Mouse (Mus musculus) liver, embryonic 12.5 days (tissue): Measurements from ENCODE around the gene Gm44596. TPM values are rescaled to one million over a fixed set of nuclear protein-coding genes. Genes with fewer than 3 reads are reported as not detected.
A peak's percentile ranks its signal among the peaks of the same experiment; 100 is the strongest.
"Not testable (repeated sequence)": the region's sequence is repeated elsewhere in the genome, so short reads cannot be mapped to it uniquely, and the experiment has no call there.

ENCODE experiments used
- ATAC-seq: fragments of 200-750 bp; cut with Nextera tagmentation; 2 replicates; pipeline ENCODE4 v1.8.0; 2017; ENCODE audit warnings: moderate number of reproducible peaks, mild to moderate bottlenecking, moderate library complexity
- H3K27ac ChIP-seq: fragments of 300-500 bp; sonication (generic); 2 replicates; pipeline ENCODE4 v1.5.1; 2016; ENCODE audit warnings: mild to moderate bottlenecking
- H3K27me3 ChIP-seq: fragments of 300-500 bp; sonication (generic); replicated peaks from 2 replicates; pipeline ENCODE4 v1.6.1; 2016; ENCODE audit warnings: mild to moderate bottlenecking, moderate library complexity
- H3K36me3 ChIP-seq: fragments of 300-500 bp; sonication (generic); 2 replicates; pipeline ENCODE4 v1.6.1; 2016; ENCODE audit warnings: mild to moderate bottlenecking, moderate library complexity
- H3K4me1 ChIP-seq: fragments of 300-500 bp; sonication (generic); 2 replicates; pipeline ENCODE4 v1.6.1; 2016
- H3K4me2 ChIP-seq: fragments of 300-500 bp; sonication (generic); 2 replicates; pipeline ENCODE4 v1.6.1; 2016; ENCODE audit warnings: mild to moderate bottlenecking, moderate library complexity
- H3K4me3 ChIP-seq: fragments of 300-500 bp; sonication (generic); 2 replicates; pipeline ENCODE4 v1.5.1; 2016; ENCODE audit warnings: mild to moderate bottlenecking, moderate library complexity
- H3K9ac ChIP-seq: fragments of 300-500 bp; sonication (generic); 2 replicates; pipeline ENCODE4 v1.6.1; 2016; ENCODE audit warnings: mild to moderate bottlenecking, moderate library complexity
- H3K9me3 ChIP-seq: fragments of 300-500 bp; sonication (generic); replicated peaks from 2 replicates; pipeline ENCODE4 v1.6.1; 2016; ENCODE audit warnings: mild to moderate bottlenecking, moderate library complexity
- WGBS: fragments of 180-500 bp; shearing (Covaris S2); methylation state at CpG from one replicate; pipeline ENCODE4 v1.1.7; 2016; ENCODE audit not compliant: insufficient replicate concordance; 5-methylcytosine and 5-hydroxymethylcytosine counted together
- polyA plus RNA-seq: library from polyadenylated mRNA; unstranded; fragments of >200 nt; fragmentation: Nextera tagmentation; extraction: Ambion mirVana; gene quantifications from 2 replicates; pipeline ENCODE4 v1.2.1, GENCODE M21; 2016

Gm44596 gene
- polyA plus RNA-seq, 1 experiment from 2014 or later = not detected

GRCm38 (mm10) chr6:128358999-128359398 is 16.3 kb upstream of the Gm44596 start:
- Histone ChIP-seq H3K36me3 (peaks cover 37% of the 10 kb centered on the region), H3K4me2 (no peak overlapping the region), H3K4me3 (no peak overlapping the region), H3K27me3 (peaks cover 12% of the 10 kb centered on the region), H3K27ac (no peak overlapping the region), H3K9ac (no peak overlapping the region), H3K4me1 (peaks cover 58% of the 10 kb centered on the region), H3K9me3 (no peaks in the 10 kb centered on the region)
- WGBS = 55% methylated on average over 2 of the region's 2 CpGs
- no peak for ATAC-seq

DNA sequence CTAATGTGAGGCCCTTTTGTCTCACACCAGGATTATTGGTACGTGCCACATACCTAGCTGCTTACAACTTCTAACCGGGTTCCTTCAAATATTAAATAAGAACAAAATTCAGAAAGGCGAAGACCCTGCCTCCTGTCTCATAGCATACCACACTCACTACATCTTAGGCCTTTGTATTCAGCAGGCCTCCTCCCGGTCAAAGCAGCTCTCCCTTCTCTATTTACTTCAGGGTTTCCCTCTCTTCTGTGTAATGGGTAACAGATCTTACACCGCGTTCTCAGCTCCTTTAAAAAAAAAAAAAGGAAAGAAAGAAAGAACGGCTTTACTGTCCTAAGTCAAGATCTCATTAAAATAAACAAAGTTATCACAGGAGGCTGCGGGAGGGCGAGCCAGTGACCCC is 13.4 kb upstream of the Gm44596 start:
- Histone ChIP-seq H3K27me3 (no peaks in the 10 kb centered on the region), H3K4me1 (peaks cover 53% of the 10 kb centered on the region), H3K9ac (peak overlapping the region; percentile 97), H3K4me3 (peak overlapping the region; percentile 99), H3K27ac (peak overlapping the region; percentile 94), H3K36me3 (peaks cover 53% of the 10 kb centered on the region), H3K9me3 (no peaks in the 10 kb centered on the region), H3K4me2 (peak overlapping the region; percentile 85)
- WGBS = 14% methylated on average over 9 of the region's 9 CpGs
- no peak for ATAC-seq

- H3K27me3 ChIP-seq = no peaks in the 10 kb centered on the region
- peak within 1 kb of the TSS; percentile 94 for H3K27ac ChIP-seq
- WGBS = under 1% methylated on average over 55 of the region's 76 CpGs
- peak; percentile 90 for ATAC-seq
- peak within 1 kb of the TSS; percentile 97 for H3K9ac ChIP-seq
- peak within 1 kb of the TSS; percentile 99 for H3K4me3 ChIP-seq
- H3K4me2 ChIP-seq = peak within 1 kb of the TSS; percentile 85
- H3K9me3 ChIP-seq = no peaks in the 10 kb centered on the region
- H3K4me1 ChIP-seq = peaks cover 50% of the 10 kb centered on the region
- H3K36me3 ChIP-seq = peaks cover 53% of the 10 kb centered on the region
These were observed 12.8 kb upstream of the Gm44596 start, which contains the start of the genes Rhno1 and Foxm1 for GRCm38 (mm10) chr6:128362381-128363006. Gene Rhno1 (minus strand): TSS chr6:128362911. Gene Foxm1 (plus strand): TSS chr6:128362967.

- peak overlapping the region; percentile 94 for H3K27ac ChIP-seq
- H3K27me3 ChIP-seq = no peaks in the 10 kb centered on the region
- H3K36me3 ChIP-seq = peaks cover 53% of the 10 kb centered on the region
- peak overlapping the region; percentile 85 for H3K4me2 ChIP-seq
- H3K9me3 ChIP-seq = no peaks in the 10 kb centered on the region
- peaks cover 50% of the 10 kb centered on the region for H3K4me1 ChIP-seq
- H3K4me3 ChIP-seq = peak overlapping the region; percentile 99
- 1% methylated on average over 46 of the region's 46 CpGs for WGBS
- peak; percentile 52 for ATAC-seq
- H3K9ac ChIP-seq = peak overlapping the region; percentile 97
These were observed 12.1 kb upstream of the Gm44596 start for GRCm38 (mm10) chr6:128363007-128363825.

DNA sequence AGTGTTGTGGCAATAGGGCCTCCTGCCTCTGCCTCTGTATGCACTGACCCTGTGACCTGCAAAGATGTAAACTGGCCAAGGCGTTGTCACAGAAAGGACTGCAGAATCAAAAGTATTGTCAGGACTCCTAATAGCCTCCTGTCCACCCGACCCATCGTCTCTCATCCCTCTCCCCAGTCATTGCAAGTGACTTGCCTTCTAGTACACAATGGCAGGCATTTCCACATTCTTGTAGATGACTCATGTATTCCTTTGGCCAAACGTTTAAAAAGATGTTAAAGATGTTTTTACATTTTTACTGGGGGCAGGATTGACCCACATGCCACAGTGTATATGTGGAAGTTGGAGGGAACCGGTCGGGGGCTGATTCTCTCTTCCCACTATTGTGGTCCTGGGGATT is 10.6 kb upstream of the Gm44596 start:
- no peak overlapping the region for H3K9ac ChIP-seq
- no peaks in the 10 kb centered on the region for H3K27me3 ChIP-seq
- 81% methylated on average over 6 of the region's 6 CpGs for WGBS
- H3K9me3 ChIP-seq = no peaks in the 10 kb centered on the region
- H3K4me3 ChIP-seq = 0 out of 2 replicates have a peak overlapping the region, but pooled peaks have one; percentile 99
- peaks cover 57% of the 10 kb centered on the region for H3K36me3 ChIP-seq
- peaks cover 47% of the 10 kb centered on the region for H3K4me1 ChIP-seq
- no peak overlapping the region for H3K27ac ChIP-seq
- no peak for ATAC-seq
- peak overlapping the region; percentile 85 for H3K4me2 ChIP-seq

- H3K4me1 ChIP-seq = peaks cover 30% of the 10 kb centered on the region
- H3K9me3 ChIP-seq = no peaks in the 10 kb centered on the region
- H3K27ac ChIP-seq = no peak overlapping the region
- H3K27me3 ChIP-seq = no peaks in the 10 kb centered on the region
- peaks cover 66% of the 10 kb centered on the region for H3K36me3 ChIP-seq
- 86% methylated on average over 5 of the region's 5 CpGs for WGBS
- no peak overlapping the region for H3K9ac ChIP-seq
- H3K4me2 ChIP-seq = no peak overlapping the region
- ATAC-seq = no peak
- H3K4me3 ChIP-seq = no peak overlapping the region
These were observed 8.8 kb upstream of the Gm44596 start for GRCm38 (mm10) chr6:128366466-128366865.

DNA sequence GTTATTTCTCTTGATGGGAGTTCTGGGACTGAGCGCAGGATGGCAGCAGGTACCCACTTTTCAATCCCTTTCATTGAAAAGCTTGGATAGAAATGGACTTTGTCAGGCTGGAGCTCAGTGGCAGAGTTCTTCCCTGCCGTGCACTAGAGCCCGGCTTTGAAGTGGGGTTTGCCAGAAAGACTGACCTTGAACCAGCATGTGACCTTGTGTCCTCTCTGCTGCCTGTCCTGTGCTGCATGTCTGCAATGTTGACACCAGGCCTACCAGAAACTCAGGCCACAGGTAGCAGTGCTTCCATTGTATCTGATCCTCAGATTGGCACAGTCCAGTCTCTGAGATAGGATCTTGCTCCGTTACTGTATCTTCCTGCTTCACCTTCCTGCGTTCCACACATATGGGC is 5.3 kb upstream of the Gm44596 start:
- Histone ChIP-seq H3K27ac (no peak overlapping the region), H3K4me3 (no peak overlapping the region), H3K27me3 (no peaks in the 10 kb centered on the region), H3K36me3 (peaks cover 99% of the 10 kb centered on the region), H3K4me2 (no peak overlapping the region), H3K9ac (no peak overlapping the region), H3K9me3 (no peaks in the 10 kb centered on the region), H3K4me1 (peaks cover 8% of the 10 kb centered on the region)
- ATAC-seq = peak; percentile 9; the same call in 1 of the 2 replicates
- 87% methylated on average over 5 of the region's 5 CpGs for WGBS

DNA sequence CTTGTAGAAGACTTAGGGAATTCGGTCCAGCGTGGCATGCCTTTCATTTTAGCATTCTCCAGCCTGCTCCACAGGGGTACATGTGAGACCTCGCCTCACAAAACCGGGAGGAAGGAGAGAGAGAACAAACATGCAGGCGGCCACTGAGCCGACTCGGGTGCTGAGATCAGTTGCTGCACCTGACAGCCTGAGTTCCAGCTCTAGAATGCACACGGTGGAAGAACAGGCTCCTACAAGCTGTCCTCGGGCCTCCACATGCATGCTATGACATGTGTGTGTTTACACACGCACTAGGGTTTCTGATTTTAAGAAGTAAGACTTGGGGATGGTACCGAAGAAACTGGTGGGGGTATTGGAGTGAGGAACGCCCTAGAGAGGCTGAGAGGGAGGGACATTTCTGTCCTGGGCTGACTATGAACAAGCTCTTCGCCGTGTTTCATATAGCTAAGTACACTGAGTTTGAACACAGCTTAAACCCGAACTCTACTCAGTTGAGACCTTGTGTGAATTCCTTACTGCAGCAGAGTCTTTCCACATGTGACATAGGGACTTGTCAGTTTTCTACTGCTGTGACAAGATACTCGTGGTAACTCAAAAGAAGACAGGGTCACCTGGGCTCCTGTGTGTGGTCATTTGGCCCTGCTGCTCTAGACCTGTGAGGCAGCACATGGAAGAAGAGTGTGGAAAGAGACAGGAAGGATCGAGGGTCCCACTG is 1.2 kb downstream of the Gm44596 start:
- no peaks in the 10 kb centered on the region for H3K27me3 ChIP-seq
- WGBS = 80% methylated on average over 17 of the region's 17 CpGs
- ATAC-seq = no peak
- peaks cover 47% of the 10 kb centered on the region for H3K36me3 ChIP-seq
- H3K4me3 ChIP-seq = no peak overlapping the region
- no peaks in the 10 kb centered on the region for H3K4me1 ChIP-seq
- H3K9me3 ChIP-seq = no peaks in the 10 kb centered on the region
- H3K4me2 ChIP-seq = no peak overlapping the region
- H3K27ac ChIP-seq = no peak overlapping the region
- no peak overlapping the region for H3K9ac ChIP-seq

GRCm38 (mm10) chr6:128379636-128380035 is 4.3 kb downstream of the Gm44596 start:
- Histone ChIP-seq H3K4me1 (no peaks in the 10 kb centered on the region), H3K9ac (no peak overlapping the region), H3K27ac (no peak overlapping the region), H3K27me3 (no peaks in the 10 kb centered on the region), H3K4me3 (no peak overlapping the region), H3K4me2 (no peak overlapping the region), H3K9me3 (no peaks in the 10 kb centered on the region), H3K36me3 (peaks cover 16% of the 10 kb centered on the region)
- no peak for ATAC-seq
- WGBS = 64% methylated on average over 16 of the region's 16 CpGs

DNA sequence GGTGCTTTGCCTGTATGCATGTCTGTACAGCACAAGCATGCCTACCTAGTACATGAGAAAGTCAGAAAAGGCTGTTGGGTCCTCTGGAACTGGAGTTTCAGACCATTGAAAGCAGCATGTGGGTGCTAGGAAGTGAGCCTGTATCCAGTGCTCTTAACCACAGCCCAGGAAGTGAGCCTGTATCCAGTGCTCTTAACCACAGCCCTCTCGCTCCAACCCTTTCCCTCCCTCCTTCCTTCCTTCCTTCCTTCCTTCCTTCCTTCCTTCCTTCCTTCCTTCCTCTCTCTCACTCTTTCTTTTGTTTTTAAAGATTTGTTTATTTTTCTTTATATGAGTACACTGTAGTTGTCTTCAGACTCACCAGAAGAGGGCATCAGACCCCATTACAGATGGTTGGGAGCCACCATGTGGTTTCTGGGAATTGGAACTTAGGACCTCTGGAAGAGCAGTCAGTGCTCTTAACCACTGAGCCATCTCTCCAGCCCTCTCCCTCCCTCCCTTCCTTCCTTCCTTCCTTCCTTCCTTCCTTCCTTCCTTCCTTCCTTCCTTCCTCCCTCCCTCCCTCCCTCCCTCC is 5.4 kb downstream of the Gm44596 start:
- not testable (repeated sequence) for H3K27me3 ChIP-seq, H3K27ac ChIP-seq, H3K9ac ChIP-seq, H3K4me3 ChIP-seq, H3K9me3 ChIP-seq, H3K36me3 ChIP-seq, ATAC-seq, H3K4me2 ChIP-seq, H3K4me1 ChIP-seq
- 20% methylated on average over 1 of the region's 1 CpGs for WGBS

DNA sequence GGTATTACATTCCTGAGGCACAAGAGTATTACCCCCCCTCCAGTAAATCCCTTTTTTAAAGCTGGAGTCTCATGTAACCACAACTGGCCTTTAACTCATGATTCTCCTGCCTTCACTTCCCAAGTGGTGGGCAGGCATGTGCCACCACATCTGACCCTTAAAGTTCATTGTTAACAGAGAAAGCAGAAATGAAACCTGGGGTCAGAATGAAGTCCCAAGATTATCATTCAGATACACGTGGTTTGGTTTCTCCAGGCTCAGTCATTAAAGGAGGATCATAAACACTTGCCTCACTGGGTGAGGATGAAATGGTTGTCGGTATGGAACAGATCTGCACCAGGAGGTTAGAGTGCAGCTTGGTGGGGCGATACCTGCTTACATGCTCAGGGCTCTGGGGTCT is 6.0 kb downstream of the Gm44596 start:
- no peaks in the 10 kb centered on the region for H3K27me3 ChIP-seq
- H3K36me3 ChIP-seq = peaks cover 4% of the 10 kb centered on the region; the same call in 1 of the 2 replicates
- H3K4me1 ChIP-seq = no peaks in the 10 kb centered on the region
- H3K4me3 ChIP-seq = no peak overlapping the region
- ATAC-seq = no peak
- WGBS = 49% methylated on average over 3 of the region's 3 CpGs
- H3K27ac ChIP-seq = no peak overlapping the region
- no peaks in the 10 kb centered on the region for H3K9me3 ChIP-seq
- no peak overlapping the region for H3K9ac ChIP-seq
- no peak overlapping the region for H3K4me2 ChIP-seq
